Mouse (Mus musculus) heart, embryonic 12.5 days (tissue): ENCODE data around the gene Noa1. TPM values are rescaled to one million over a fixed set of nuclear protein-coding genes. Genes with fewer than 3 reads are reported as not detected.

Experiments used
- ATAC-seq: fragments of 200-750 bp; cut with Nextera tagmentation; 2 replicates; pipeline ENCODE4 v1.8.0; 2017; ENCODE audit warnings: moderate TSS enrichment, moderate library complexity; ENCODE audit not compliant: insufficient number of reproducible peaks, low FRiP score
- H3K27ac ChIP-seq: fragments of 300-500 bp; sonication (generic); 2 replicates; pipeline ENCODE4 v1.5.1; 2016; ENCODE audit warnings: mild to moderate bottlenecking, moderate library complexity; ENCODE audit not compliant: poor library complexity, severe bottlenecking
- H3K27me3 ChIP-seq: fragments of 300-500 bp; sonication (generic); replicated peaks from 2 replicates; pipeline ENCODE4 v1.6.1; 2016; ENCODE audit warnings: mild to moderate bottlenecking, moderate library complexity
- H3K36me3 ChIP-seq: fragments of 300-500 bp; sonication (generic); 2 replicates; pipeline ENCODE4 v1.6.1; 2016; ENCODE audit warnings: mild to moderate bottlenecking, moderate library complexity
- H3K4me1 ChIP-seq: fragments of 300-500 bp; sonication (generic); replicated peaks from 2 replicates; pipeline ENCODE4 v1.6.1; 2016; ENCODE audit warnings: mild to moderate bottlenecking
- H3K4me2 ChIP-seq: fragments of 300-500 bp; sonication (generic); 2 replicates; pipeline ENCODE4 v1.6.1; 2016; ENCODE audit warnings: mild to moderate bottlenecking, moderate library complexity
- H3K4me3 ChIP-seq: fragments of 300-500 bp; sonication (generic); 2 replicates; pipeline ENCODE4 v1.5.1; 2016; ENCODE audit warnings: mild to moderate bottlenecking
- H3K9ac ChIP-seq: fragments of 300-500 bp; sonication (generic); 2 replicates; pipeline ENCODE4 v1.6.1; 2016; ENCODE audit warnings: mild to moderate bottlenecking, moderate library complexity
- H3K9me3 ChIP-seq: fragments of 300-500 bp; sonication (generic); replicated peaks from 2 replicates; pipeline ENCODE4 v1.6.1; 2016; ENCODE audit warnings: mild to moderate bottlenecking, moderate library complexity
- WGBS: fragments of 180-500 bp; shearing (Covaris S2); methylation state at CpG from one replicate; pipeline ENCODE4 v1.1.7; 2016; 5-methylcytosine and 5-hydroxymethylcytosine counted together
- polyA plus RNA-seq: library from polyadenylated mRNA; unstranded; fragments of >200 nt; fragmentation: Nextera tagmentation; extraction: Ambion mirVana; gene quantifications from 2 replicates; pipeline ENCODE4 v1.2.1, GENCODE M21; 2016

Noa1 gene
- polyA plus RNA-seq, 1 experiment from 2014 or later: 23.0 TPM

- Histone ChIP-seq H3K27me3 (no peaks in the 10 kb centered on the region), H3K36me3 (peaks cover 88% of the 10 kb centered on the region), H3K27ac (no peak overlapping the region), H3K4me2 (no peak overlapping the region), H3K9ac (no peak overlapping the region), H3K4me3 (no peak overlapping the region), H3K4me1 (no peaks in the 10 kb centered on the region), H3K9me3 (no peaks in the 10 kb centered on the region)
- whole genome bisulfite sequencing: 74% methylated on average over 1 of the region's 1 CpGs
- ATAC-seq: no peak
Measured at GRCm38 (mm10) chr5:77324936-77325335, 15.1 kb upstream of the Noa1 start.

- ATAC-seq: no peak
Measured at GRCm38 (mm10) chr5:77314986-77315385, 5.1 kb upstream of the Noa1 start.

GRCm38 (mm10) chr5:77314206-77314605 is 4.3 kb upstream of the Noa1 start:
- Histone ChIP-seq H3K27me3 (no peaks in the 10 kb centered on the region), H3K27ac (no peak overlapping the region), H3K4me1 (peaks cover 8% of the 10 kb centered on the region), H3K4me2 (no peak overlapping the region), H3K9me3 (no peaks in the 10 kb centered on the region), H3K9ac (no peak overlapping the region), H3K36me3 (peaks cover 56% of the 10 kb centered on the region), H3K4me3 (no peak overlapping the region)
- WGBS: 89% methylated on average over 4 of the region's 4 CpGs
- no peak for ATAC-seq

More at GRCm38 (mm10) chr5:77314986-77315385, 5.1 kb upstream of the Noa1 start:
- Histone ChIP-seq H3K4me3 (no peak overlapping the region), H3K27ac (no peak overlapping the region), H3K36me3 (peaks cover 59% of the 10 kb centered on the region), H3K27me3 (no peaks in the 10 kb centered on the region), H3K9me3 (no peaks in the 10 kb centered on the region), H3K4me2 (no peak overlapping the region), H3K4me1 (peaks cover 8% of the 10 kb centered on the region), H3K9ac (no peak overlapping the region)
- 91% methylated on average over 6 of the region's 6 CpGs for WGBS

- Histone ChIP-seq H3K27me3 (no peaks in the 10 kb centered on the region), H3K36me3 (peaks cover 41% of the 10 kb centered on the region), H3K9me3 (no peaks in the 10 kb centered on the region), H3K4me1 (peaks cover 21% of the 10 kb centered on the region), H3K4me2 (peak overlapping the region; percentile 94), H3K27ac (no peak overlapping the region), H3K9ac (peak overlapping the region; percentile 84), H3K4me3 (peak overlapping the region; percentile 86)
- under 1% methylated on average over 76 of the region's 76 CpGs for WGBS
- ATAC-seq: peak; percentile 46; the same call in 1 of the 2 replicates
Measured at GRCm38 (mm10) chr5:77309051-77309906, 605 bp downstream of the Noa1 start.

GRCm38 (mm10) chr5:77307821-77308553 is 1.9 kb downstream of the Noa1 start:
- H3K9ac ChIP-seq: peak overlapping the region; percentile 84; the same call in 1 of the 2 replicates
- H3K9me3 ChIP-seq: no peaks in the 10 kb centered on the region
- H3K36me3 ChIP-seq: peaks cover 36% of the 10 kb centered on the region
- no peaks in the 10 kb centered on the region for H3K27me3 ChIP-seq
- H3K27ac ChIP-seq: no peak overlapping the region
- H3K4me1 ChIP-seq: peaks cover 21% of the 10 kb centered on the region
- H3K4me3 ChIP-seq: peak overlapping the region; percentile 86
- ATAC-seq: no peak
- 77% methylated on average over 5 of the region's 5 CpGs for WGBS
- peak overlapping the region; percentile 94 for H3K4me2 ChIP-seq

GRCm38 (mm10) chr5:77301296-77301903 is 8.5 kb downstream of the Noa1 start:
- Histone ChIP-seq H3K4me3 (no peak overlapping the region), H3K27ac (no peak overlapping the region), H3K4me2 (no peak overlapping the region), H3K4me1 (no peaks in the 10 kb centered on the region), H3K9me3 (no peaks in the 10 kb centered on the region), H3K36me3 (peaks cover 67% of the 10 kb centered on the region), H3K27me3 (no peaks in the 10 kb centered on the region), H3K9ac (no peak overlapping the region)
- 86% methylated on average over 6 of the region's 6 CpGs for WGBS
- no peak for ATAC-seq

GRCm38 (mm10) chr5:77299486-77299885 is 10.4 kb downstream of the Noa1 start:
- peaks cover 68% of the 10 kb centered on the region for H3K36me3 ChIP-seq
- no peak overlapping the region for H3K4me3 ChIP-seq
- ATAC-seq: no peak
- no peaks in the 10 kb centered on the region for H3K27me3 ChIP-seq
- H3K4me2 ChIP-seq: no peak overlapping the region
- no peaks in the 10 kb centered on the region for H3K9me3 ChIP-seq
- H3K27ac ChIP-seq: no peak overlapping the region
- WGBS: 89% methylated on average over 2 of the region's 2 CpGs
- H3K9ac ChIP-seq: no peak overlapping the region
- H3K4me1 ChIP-seq: no peaks in the 10 kb centered on the region

- Histone ChIP-seq H3K9me3 (no peaks in the 10 kb centered on the region), H3K4me3 (no peak overlapping the region), H3K9ac (no peak overlapping the region), H3K36me3 (peaks cover 88% of the 10 kb centered on the region), H3K27ac (no peak overlapping the region), H3K27me3 (no peaks in the 10 kb centered on the region), H3K4me1 (peaks cover 10% of the 10 kb centered on the region), H3K4me2 (no peak overlapping the region)
- WGBS: 88% methylated on average over 7 of the region's 7 CpGs
- ATAC-seq: no peak
Measured at GRCm38 (mm10) chr5:77292803-77293522, 16.9 kb downstream of the Noa1 start.

- no peak for ATAC-seq
- H3K36me3 ChIP-seq: peaks cover 86% of the 10 kb centered on the region
Measured at GRCm38 (mm10) chr5:77290606-77291005, 19.3 kb downstream of the Noa1 start.

GRCm38 (mm10) chr5:77289686-77290085 is 20.2 kb downstream of the Noa1 start:
- H3K27me3 ChIP-seq: no peaks in the 10 kb centered on the region
- no peak overlapping the region for H3K9ac ChIP-seq
- H3K4me1 ChIP-seq: peaks cover 22% of the 10 kb centered on the region
- no peak for ATAC-seq
- H3K36me3 ChIP-seq: peaks cover 79% of the 10 kb centered on the region
- no peaks in the 10 kb centered on the region for H3K9me3 ChIP-seq
- no peak overlapping the region for H3K4me3 ChIP-seq
- 64% methylated on average over 8 of the region's 8 CpGs for WGBS
- no peak overlapping the region for H3K27ac ChIP-seq
- no peak overlapping the region for H3K4me2 ChIP-seq

More at GRCm38 (mm10) chr5:77290606-77291005, 19.3 kb downstream of the Noa1 start:
- Histone ChIP-seq H3K9ac (no peak overlapping the region), H3K4me1 (peaks cover 22% of the 10 kb centered on the region), H3K27me3 (no peaks in the 10 kb centered on the region), H3K4me2 (no peak overlapping the region), H3K9me3 (no peaks in the 10 kb centered on the region), H3K27ac (no peak overlapping the region), H3K4me3 (no peak overlapping the region)
- 85% methylated on average over 2 of the region's 2 CpGs for WGBS
